Mouse (Mus musculus): ENCODE results near the gene Sprr2a2. TPM values are rescaled to one million over a fixed set of nuclear protein-coding genes. Genes with fewer than 3 reads are reported as not detected.
"Not testable (repeated sequence)": the region's sequence is repeated elsewhere in the genome, so short reads cannot be mapped to it uniquely, and the experiment has no call there.

The Sprr2a2 gene
- total and polyA plus RNA-seq, 3 experiments = not detected

- H3K4me3 ChIP-seq (replicated peaks in 1 of 3; ENCODE audit: low read depth in 2 of 3, low read length in 2 of 3, poor library complexity in 1 of 3); H3K27ac ChIP-seq (ENCODE audit: insufficient read depth, low read depth); dilution Hi-C loops (cut with MboI; ENCODE audit: extremely low pct_ligation_motif_present, extremely low pct_unique_long_range_greater_than_20kb, low sequenced_read_pairs); H3K9me3 ChIP-seq (replicated peaks; ENCODE audit: low read length); H3K9ac ChIP-seq (ENCODE audit: insufficient read depth, low read depth); DNase-seq (ENCODE audit: extremely low read depth); H3K27me3 ChIP-seq (replicated peaks); H3K36me3 ChIP-seq (replicated peaks in 1 of 2; ENCODE audit: control insufficient read depth in 1 of 2, insufficient read depth in 1 of 2, low read length in 1 of 2); in situ Hi-C loops (cut with MboI; ENCODE audit: low pct_ligation_motif_present, low pct_unique_long_range_greater_than_20kb, low sequenced_read_pairs); H3K4me2 ChIP-seq (ENCODE audit: insufficient read depth, low read depth, poor library complexity, severe bottlenecking); H3K4me1 ChIP-seq (ENCODE audit: control insufficient read depth in 1 of 2, insufficient read depth in 2 of 2); H3K79me2 ChIP-seq (replicated peaks; ENCODE audit: control insufficient read depth, extremely low read depth, insufficient read depth, poor library complexity, severe bottlenecking): not testable (repeated sequence)
Measured at GRCm38 (mm10) chr3:92238736-92239135, 23.0 kb downstream of the Sprr2a2 start.

DNA sequence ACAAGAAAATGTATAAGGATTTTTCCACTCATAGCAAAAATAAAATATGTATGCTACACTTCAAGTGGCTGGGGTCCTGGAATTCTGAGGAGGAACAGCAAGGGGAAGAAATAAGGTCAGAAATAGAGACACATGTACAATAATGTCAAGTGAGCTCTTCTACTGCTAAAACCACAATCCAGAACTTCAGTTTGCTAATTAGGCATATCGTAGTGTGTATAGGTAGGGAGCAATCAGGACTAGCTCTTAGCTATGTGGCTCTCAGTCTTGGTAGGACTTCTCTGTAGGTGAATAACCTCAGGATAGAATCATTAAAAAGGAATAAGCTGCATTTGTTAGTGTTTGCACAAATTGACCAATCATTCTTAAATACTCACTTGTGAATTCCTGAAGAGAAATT, 23.5 kb downstream of the Sprr2a2 start:
- dilution Hi-C loops (cut with MboI; ENCODE audit: extremely low pct_ligation_motif_present, extremely low pct_unique_long_range_greater_than_20kb, low sequenced_read_pairs); H3K27ac ChIP-seq (ENCODE audit: insufficient read depth, low read depth); H3K4me3 ChIP-seq (replicated peaks in 1 of 3; ENCODE audit: low read depth in 2 of 3, low read length in 2 of 3, poor library complexity in 1 of 3); H3K9me3 ChIP-seq (replicated peaks; ENCODE audit: low read length); H3K4me2 ChIP-seq (ENCODE audit: insufficient read depth, low read depth, poor library complexity, severe bottlenecking); H3K4me1 ChIP-seq (ENCODE audit: control insufficient read depth in 1 of 2, insufficient read depth in 2 of 2); H3K9ac ChIP-seq (ENCODE audit: insufficient read depth, low read depth); H3K36me3 ChIP-seq (replicated peaks in 1 of 2; ENCODE audit: control insufficient read depth in 1 of 2, insufficient read depth in 1 of 2, low read length in 1 of 2); in situ Hi-C loops (cut with MboI; ENCODE audit: low pct_ligation_motif_present, low pct_unique_long_range_greater_than_20kb, low sequenced_read_pairs); DNase-seq (ENCODE audit: extremely low read depth); H3K79me2 ChIP-seq (replicated peaks; ENCODE audit: control insufficient read depth, extremely low read depth, insufficient read depth, poor library complexity, severe bottlenecking); H3K27me3 ChIP-seq (replicated peaks): not testable (repeated sequence)

DNA sequence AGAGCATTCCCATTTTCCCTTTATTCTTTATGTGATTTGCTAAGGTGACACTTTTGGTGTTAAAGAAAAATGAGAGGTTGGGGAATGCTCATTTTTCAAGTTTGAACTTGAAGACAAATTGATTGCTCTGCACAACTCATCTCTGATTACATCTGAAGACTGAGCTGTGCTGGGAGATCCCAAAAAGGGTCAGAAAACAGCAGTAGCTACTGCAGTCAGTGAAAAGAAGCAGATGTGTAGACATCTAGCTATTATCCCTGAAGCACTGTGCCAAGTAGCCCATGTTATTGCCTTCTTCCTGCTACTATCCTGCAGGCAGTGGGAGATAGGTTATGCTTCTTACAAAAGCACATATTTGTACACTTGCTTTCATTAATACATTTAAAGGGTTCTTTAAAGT, 29.1 kb downstream of the Sprr2a2 start:
- H3K9ac ChIP-seq (ENCODE audit: insufficient read depth, low read depth); DNase-seq (ENCODE audit: extremely low read depth); in situ Hi-C loops (cut with MboI; ENCODE audit: low pct_ligation_motif_present, low pct_unique_long_range_greater_than_20kb, low sequenced_read_pairs); H3K4me3 ChIP-seq (replicated peaks in 1 of 3; ENCODE audit: low read depth in 2 of 3, low read length in 2 of 3, poor library complexity in 1 of 3); dilution Hi-C loops (cut with MboI; ENCODE audit: extremely low pct_ligation_motif_present, extremely low pct_unique_long_range_greater_than_20kb, low sequenced_read_pairs); H3K27me3 ChIP-seq (replicated peaks); H3K36me3 ChIP-seq (replicated peaks in 1 of 2; ENCODE audit: control insufficient read depth in 1 of 2, insufficient read depth in 1 of 2, low read length in 1 of 2); H3K4me1 ChIP-seq (ENCODE audit: control insufficient read depth in 1 of 2, insufficient read depth in 2 of 2); H3K27ac ChIP-seq (ENCODE audit: insufficient read depth, low read depth); H3K9me3 ChIP-seq (replicated peaks; ENCODE audit: low read length); H3K79me2 ChIP-seq (replicated peaks; ENCODE audit: control insufficient read depth, extremely low read depth, insufficient read depth, poor library complexity, severe bottlenecking); H3K4me2 ChIP-seq (ENCODE audit: insufficient read depth, low read depth, poor library complexity, severe bottlenecking): not testable (repeated sequence)

GRCm38 (mm10) chr3:92246245-92246644, 30.5 kb downstream of the Sprr2a2 start:
- in situ Hi-C loops (cut with MboI; ENCODE audit: low pct_ligation_motif_present, low pct_unique_long_range_greater_than_20kb, low sequenced_read_pairs); H3K27ac ChIP-seq (ENCODE audit: insufficient read depth, low read depth); dilution Hi-C loops (cut with MboI; ENCODE audit: extremely low pct_ligation_motif_present, extremely low pct_unique_long_range_greater_than_20kb, low sequenced_read_pairs): not testable (repeated sequence)

DNA sequence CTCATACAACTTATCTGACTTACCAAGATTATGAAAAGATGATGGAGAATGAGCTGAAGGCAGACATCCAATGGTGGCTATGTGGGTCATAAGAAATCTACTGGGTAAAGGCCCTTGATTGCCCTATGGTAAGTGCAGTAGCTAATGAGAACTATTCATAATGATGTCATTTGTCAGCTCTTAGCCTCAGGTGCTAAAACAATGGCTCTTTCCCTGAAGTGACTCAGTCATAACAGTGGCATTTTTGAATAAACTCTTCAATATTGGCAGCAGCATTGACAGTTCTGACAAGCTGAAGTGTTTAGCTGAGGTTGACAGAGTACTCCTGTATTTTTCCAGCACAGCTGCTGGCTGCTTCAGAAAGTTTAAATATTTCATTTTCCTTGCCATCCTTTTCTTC, 32.8 kb downstream of the Sprr2a2 start:
- H3K27me3 ChIP-seq (replicated peaks); H3K4me1 ChIP-seq (ENCODE audit: control insufficient read depth in 1 of 2, insufficient read depth in 2 of 2); H3K27ac ChIP-seq (ENCODE audit: insufficient read depth, low read depth); H3K36me3 ChIP-seq (replicated peaks in 1 of 2; ENCODE audit: control insufficient read depth in 1 of 2, insufficient read depth in 1 of 2, low read length in 1 of 2); H3K4me2 ChIP-seq (ENCODE audit: insufficient read depth, low read depth, poor library complexity, severe bottlenecking); dilution Hi-C loops (cut with MboI; ENCODE audit: extremely low pct_ligation_motif_present, extremely low pct_unique_long_range_greater_than_20kb, low sequenced_read_pairs); H3K9me3 ChIP-seq (replicated peaks; ENCODE audit: low read length); in situ Hi-C loops (cut with MboI; ENCODE audit: low pct_ligation_motif_present, low pct_unique_long_range_greater_than_20kb, low sequenced_read_pairs); H3K79me2 ChIP-seq (replicated peaks; ENCODE audit: control insufficient read depth, extremely low read depth, insufficient read depth, poor library complexity, severe bottlenecking); DNase-seq (ENCODE audit: extremely low read depth); H3K9ac ChIP-seq (ENCODE audit: insufficient read depth, low read depth); H3K4me3 ChIP-seq (replicated peaks in 1 of 3; ENCODE audit: low read depth in 2 of 3, low read length in 2 of 3, poor library complexity in 1 of 3): not testable (repeated sequence)

More at GRCm38 (mm10) chr3:92246245-92246644, 30.5 kb downstream of the Sprr2a2 start:
- not testable (repeated sequence) for H3K9ac ChIP-seq (ENCODE audit: insufficient read depth, low read depth); H3K27me3 ChIP-seq (replicated peaks); DNase-seq (ENCODE audit: extremely low read depth); H3K36me3 ChIP-seq (replicated peaks in 1 of 2; ENCODE audit: control insufficient read depth in 1 of 2, insufficient read depth in 1 of 2, low read length in 1 of 2); H3K4me1 ChIP-seq (ENCODE audit: control insufficient read depth in 1 of 2, insufficient read depth in 2 of 2); H3K79me2 ChIP-seq (replicated peaks; ENCODE audit: control insufficient read depth, extremely low read depth, insufficient read depth, poor library complexity, severe bottlenecking); H3K4me3 ChIP-seq (replicated peaks in 1 of 3; ENCODE audit: low read depth in 2 of 3, low read length in 2 of 3, poor library complexity in 1 of 3); H3K9me3 ChIP-seq (replicated peaks; ENCODE audit: low read length); H3K4me2 ChIP-seq (ENCODE audit: insufficient read depth, low read depth, poor library complexity, severe bottlenecking)

DNA sequence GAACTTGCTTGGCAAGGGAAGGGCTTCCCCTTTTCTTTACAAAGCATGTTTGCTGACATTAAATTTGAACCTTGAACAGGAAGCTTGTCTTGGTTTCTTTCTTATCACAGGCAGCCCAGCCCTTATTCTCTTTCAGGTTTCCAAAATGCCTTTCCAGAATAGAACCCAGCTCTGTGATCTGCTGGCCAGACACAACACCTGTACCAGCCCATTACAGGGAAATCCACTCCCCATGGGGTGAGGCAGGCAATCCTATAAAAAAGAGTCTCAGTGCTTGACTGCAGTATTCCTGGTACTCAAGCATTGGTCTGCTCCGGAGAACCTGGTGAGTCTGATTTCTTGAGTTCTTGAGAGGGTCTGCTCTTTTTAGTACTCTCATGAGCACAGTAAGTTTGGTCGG, 34.7 kb downstream of the Sprr2a2 start:
- in situ Hi-C loops (cut with MboI; ENCODE audit: low pct_ligation_motif_present, low pct_unique_long_range_greater_than_20kb, low sequenced_read_pairs); H3K4me2 ChIP-seq (ENCODE audit: insufficient read depth, low read depth, poor library complexity, severe bottlenecking); H3K27me3 ChIP-seq (replicated peaks); H3K9ac ChIP-seq (ENCODE audit: insufficient read depth, low read depth); H3K4me1 ChIP-seq (ENCODE audit: control insufficient read depth in 1 of 2, insufficient read depth in 2 of 2); H3K27ac ChIP-seq (ENCODE audit: insufficient read depth, low read depth); H3K9me3 ChIP-seq (replicated peaks; ENCODE audit: low read length); H3K4me3 ChIP-seq (replicated peaks in 1 of 3; ENCODE audit: low read depth in 2 of 3, low read length in 2 of 3, poor library complexity in 1 of 3); H3K79me2 ChIP-seq (replicated peaks; ENCODE audit: control insufficient read depth, extremely low read depth, insufficient read depth, poor library complexity, severe bottlenecking); dilution Hi-C loops (cut with MboI; ENCODE audit: extremely low pct_ligation_motif_present, extremely low pct_unique_long_range_greater_than_20kb, low sequenced_read_pairs); DNase-seq (ENCODE audit: extremely low read depth); H3K36me3 ChIP-seq (replicated peaks in 1 of 2; ENCODE audit: control insufficient read depth in 1 of 2, insufficient read depth in 1 of 2, low read length in 1 of 2): not testable (repeated sequence)
